Mouse (Mus musculus) neutrophil, adult 5-6 weeks (primary cell): ENCODE measurements around the gene Srm. TPM values are rescaled to one million over a fixed set of nuclear protein-coding genes. Genes with fewer than 3 reads are reported as not detected.

ENCODE experiments used
- ATAC-seq: fragments of 151-379, 151-347 bp; 2 replicates; pipeline ENCODE4 v1.8.0; 2017; ENCODE audit warnings: mild to moderate bottlenecking, moderate TSS enrichment; ENCODE audit not compliant: insufficient number of reproducible peaks, poor library complexity, low FRiP score, severe bottlenecking; ENCODE audit errors: extremely low read depth
- total RNA-seq: library from RNA; stranded (forward); fragments of 200-1000 nt; gene quantifications from 2 replicates; pipeline ENCODE4 v1.2.3, GENCODE M21; 2017

The Srm gene
- 5.0 and 6.0 TPM in 2 replicates for total RNA-seq

DNA sequence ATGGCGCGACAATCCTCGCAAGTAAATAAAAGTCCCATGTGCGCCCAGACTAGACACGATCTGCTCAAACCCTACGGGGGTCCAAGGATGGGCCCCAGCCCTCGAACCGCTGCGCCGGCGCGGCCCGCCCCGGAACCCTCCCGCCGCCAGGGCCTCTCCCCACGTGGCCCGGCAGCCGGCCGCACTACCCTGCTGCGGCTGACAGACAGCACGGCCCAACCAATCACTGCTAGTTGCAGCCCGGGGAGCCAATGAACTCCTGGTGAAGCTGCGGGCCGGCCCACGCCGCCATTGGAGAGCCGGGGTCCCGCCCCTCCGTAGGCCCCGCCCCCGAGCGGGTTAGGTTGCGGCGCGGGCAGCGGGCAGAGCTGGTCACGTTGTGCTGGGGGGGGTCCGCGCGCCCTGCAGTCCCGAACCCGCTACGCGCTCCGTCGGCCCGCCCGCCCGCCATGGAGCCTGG, at the start of gene Srm:
TSS of gene Srm (plus strand) at position 333 of the 460 bp plus-strand sequence.
- peak; percentile 98 for ATAC-seq

DNA sequence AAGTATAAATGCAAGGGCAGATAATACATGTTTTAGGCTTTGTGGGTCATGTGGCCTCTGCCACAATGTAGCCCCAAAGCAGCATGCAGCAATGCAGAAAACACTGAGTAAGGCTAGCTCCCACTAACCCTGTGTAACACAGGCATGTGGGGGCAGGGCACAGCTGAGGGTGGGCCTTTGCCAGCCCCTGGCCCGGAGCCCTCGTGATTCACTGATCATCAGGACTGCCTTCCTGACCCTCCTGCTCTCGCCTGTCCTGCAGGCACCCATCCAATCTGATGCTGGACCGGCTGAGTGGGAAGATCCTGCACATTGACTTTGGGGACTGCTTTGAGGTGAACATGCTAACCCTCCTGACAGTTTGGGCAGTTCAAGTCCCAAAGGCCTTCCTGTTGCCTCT, 42.2 kb upstream of the Srm start:
- no peak for ATAC-seq

DNA sequence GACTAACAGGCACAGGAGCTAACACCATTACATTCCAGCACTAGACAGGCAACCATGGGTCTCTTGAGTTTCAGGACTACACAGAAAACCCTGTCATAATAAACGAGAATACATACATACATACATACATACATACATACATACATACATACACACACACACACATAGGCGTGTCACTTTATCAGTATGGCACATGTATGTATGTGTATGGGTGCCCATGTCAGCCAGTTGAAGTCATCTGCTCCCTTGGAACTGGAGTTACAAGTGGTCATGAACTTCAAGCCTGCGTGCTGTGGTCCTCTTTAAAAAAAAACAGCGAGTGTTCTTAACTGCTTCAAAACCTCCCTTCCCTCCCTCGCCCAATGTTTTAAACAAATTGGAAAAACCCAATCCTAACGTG, 33.5 kb upstream of the Srm start:
- ATAC-seq, result no peak

DNA sequence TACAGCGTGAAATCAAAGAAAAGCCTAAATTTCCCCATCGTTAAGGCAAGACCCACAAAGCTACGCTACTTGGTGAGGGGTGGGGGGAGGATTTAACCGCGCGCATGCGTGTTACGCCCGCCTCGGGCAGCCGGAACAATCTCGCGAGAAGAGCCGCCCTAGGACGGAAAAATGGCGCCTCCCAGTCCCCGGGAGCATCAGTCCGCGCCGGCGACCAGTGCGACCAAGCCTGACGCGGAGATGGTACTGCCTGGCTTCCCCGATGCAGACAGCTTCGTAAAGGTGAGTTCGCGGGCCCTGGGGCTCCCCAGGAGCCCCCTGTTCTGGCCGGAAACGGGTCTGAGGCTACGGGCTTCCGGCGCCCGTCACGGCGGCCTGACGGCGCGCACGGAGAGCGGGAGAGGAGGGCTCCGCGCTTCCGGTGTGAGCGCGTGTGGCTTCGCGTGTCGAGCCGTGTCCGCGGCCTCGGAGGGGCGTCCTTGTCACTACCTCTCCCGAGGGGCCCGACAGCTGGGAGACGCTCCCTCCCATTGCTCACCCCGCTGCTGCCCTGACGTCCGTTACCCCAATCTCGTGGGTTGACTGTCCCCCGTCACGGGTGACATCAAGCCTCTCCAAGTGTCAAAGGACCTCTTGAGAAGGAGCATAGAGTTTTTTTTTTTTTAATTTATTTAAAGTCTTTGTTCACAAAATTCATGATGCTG, 32.9 kb upstream of the Srm start, which contains the start of gene Exosc10:
TSS of gene Exosc10 (plus strand) at position 133 of the 704 bp plus-strand sequence.
- ATAC-seq, result peak; percentile 83

DNA sequence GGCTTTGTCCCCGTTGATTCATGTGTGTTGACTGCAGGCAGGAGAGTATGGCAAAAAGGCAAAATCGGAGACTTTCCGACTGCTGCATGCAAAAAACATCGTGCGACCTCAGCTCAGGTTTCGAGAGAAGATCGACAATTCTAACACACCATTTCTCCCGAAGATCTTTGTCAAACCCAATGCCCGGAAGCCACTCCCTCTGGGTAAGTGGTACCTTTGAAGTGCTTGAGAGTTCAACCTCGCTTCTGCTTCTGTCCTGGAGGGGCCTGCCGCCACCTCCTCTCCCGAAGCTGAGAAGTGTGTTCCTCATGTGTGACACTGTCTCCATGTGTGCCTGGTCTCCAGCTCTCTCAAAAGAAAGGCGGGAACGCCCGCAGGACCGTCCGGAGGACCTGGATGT, 28.6 kb upstream of the Srm start:
- ATAC-seq, result no peak

DNA sequence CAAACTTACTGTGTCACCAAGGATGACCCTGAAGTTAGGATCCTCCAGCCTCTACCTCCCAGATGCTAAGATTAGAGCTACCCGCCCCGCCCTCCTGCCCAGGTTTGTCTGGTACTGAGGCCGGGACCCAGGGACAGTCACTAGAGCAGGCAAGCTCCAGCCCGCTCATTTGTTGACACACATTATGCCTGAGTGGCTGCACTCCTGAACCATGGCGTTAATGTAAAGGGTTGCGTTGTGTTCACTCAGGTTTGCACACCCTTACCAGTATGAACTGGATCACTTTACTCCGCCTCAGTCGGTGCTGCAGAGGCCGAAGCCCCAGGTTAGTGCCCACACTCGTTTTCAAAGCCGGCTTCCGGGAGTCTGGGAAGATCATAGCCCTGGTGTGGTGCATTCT, 27.7 kb upstream of the Srm start:
- no peak for ATAC-seq

DNA sequence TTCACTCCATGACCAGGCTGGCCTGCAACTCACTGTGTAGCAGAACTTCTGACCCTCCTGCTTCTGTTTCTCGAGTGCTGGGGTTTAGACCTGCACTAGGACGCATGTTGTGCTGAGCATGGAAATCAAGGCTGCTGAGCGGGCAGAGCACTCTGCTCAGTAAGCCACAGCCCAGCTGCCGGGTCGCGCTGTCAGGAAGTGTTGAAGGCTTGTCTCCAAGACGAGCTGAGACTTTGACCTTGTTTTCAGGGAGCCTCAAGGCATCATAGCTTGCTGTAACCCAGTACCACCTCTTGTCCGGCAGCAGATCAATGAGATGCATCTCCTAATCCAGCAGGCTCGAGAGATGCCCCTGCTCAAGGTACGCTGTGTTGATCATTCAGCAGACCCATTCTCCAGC, 21.2 kb upstream of the Srm start:
- no peak for ATAC-seq

DNA sequence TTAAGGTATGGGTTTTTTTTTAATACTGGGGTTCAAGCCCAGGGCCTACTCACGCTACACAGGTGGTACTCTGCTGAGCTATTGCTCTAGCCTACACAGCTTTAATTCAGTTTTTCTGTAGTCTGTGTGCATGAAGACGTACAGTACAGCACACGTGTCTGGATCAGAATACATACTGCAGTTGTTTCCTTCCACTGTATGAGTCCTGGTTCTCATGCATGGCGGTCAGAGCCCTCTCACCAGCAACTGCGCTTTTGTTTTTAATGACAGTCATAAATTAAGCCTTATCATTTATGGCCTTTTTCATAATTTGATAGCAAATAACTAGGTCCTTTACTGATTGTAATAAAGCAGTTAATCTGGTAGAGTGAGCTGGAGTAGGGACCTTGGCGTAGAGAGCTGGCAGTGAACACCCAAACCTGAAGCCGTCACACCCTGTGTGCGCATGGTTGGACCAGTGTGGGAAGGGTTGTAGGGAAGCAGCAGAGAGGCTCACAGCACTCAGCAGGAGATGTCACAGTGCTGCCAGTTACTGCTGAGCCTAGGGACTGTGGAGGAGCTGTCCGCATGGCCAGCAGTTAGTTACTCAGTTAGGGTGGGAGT, 20.5 kb upstream of the Srm start:
- no peak for ATAC-seq

DNA sequence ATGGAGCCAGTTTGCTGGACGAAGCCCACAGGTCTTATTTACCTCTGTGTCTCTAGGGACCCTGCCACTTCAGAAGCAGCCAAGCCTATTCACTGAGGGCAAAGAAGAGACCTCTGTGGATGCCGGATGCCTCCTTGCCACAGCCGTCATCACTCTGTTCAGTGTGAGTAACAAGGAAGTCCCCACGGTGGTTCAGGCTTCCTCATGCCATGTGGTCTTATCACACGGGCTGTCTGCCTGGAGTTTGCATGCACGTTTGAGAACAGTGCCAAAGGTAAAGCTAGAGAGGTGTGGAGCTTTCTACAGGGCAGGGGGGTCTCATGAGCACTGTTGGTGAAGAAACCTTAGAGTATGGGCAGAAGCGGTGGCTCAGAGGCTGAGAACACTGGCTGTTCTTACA, 18.1 kb upstream of the Srm start:
- ATAC-seq, result no peak

DNA sequence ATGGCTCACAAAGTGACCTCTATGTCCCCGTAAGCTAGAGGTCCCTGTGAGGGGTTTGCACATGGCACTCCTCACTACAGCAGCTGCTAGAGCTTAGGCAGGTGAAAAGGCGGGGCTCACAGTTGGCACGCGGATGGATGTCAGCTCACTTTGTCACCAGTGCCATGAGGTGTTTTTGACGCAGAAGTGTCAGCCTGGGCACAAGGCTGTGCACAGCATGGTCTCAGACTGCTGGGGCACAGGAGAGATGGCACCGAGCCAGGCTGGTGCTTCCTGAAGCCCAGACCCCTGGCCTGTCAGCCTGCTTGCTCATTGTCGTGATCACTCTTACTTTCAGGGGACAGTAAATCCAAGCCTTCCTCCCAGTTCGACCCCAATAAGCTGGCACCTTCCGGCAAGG, 10.5 kb upstream of the Srm start:
- ATAC-seq, result no peak

DNA sequence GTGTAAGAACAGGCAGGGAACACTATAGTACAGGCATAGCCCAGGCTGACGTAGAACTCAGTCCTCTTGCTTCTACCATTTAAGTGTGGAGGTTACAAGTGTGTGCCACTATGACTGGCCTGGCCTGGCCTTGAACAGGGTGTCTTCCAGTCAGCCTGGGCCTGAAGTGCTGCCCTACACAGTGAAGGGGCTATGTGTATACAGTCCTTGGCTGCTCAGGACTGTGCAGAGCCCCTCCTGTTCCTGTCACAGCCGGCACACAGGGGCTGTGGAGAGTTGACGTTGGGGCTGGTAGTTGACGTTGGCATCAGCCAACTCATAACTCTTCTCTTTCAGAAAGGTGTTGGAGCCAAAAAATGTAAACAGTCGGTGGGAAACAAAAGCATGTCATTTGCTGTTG, 9.9 kb upstream of the Srm start:
- no peak for ATAC-seq

DNA sequence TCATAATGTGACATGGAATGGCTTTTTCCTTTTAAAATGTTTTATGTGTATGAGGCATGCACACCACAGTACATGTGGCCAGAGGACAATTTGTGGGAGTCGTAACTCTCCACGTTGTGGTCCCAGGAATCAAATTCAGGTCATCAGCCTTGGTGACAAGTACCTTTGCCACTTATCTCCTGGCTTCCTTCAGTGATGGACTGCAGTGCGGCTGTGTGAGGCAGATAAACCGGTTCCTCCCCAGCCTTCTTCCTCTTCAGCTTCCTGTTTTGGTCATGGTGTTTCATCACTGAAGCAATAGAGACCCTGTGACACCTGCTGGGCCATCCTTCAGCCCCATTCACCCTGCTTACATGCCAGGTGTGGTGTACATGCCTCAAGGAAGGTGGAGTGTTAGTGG, 8.0 kb upstream of the Srm start:
- ATAC-seq, result peak; percentile 70

DNA sequence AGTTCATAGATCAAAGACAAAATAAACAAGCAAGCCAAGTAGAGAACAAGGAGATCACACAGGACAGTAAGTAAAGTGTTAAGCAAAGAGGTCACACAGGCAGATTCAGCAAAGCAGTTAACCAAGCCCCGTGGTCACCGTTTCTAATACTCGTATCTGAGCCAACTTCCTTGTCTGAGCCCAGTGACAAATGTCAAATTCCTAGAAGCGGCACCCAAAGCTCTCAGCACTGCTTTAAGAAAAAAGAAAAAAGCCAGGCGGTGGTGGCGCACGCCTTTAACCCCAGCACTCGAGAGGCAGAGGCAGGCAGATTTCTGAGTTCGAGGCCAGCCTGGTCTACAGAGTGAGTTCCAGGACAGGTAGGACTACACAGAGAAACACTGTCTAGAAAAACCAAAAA, 4.7 kb upstream of the Srm start:
- no peak for ATAC-seq

DNA sequence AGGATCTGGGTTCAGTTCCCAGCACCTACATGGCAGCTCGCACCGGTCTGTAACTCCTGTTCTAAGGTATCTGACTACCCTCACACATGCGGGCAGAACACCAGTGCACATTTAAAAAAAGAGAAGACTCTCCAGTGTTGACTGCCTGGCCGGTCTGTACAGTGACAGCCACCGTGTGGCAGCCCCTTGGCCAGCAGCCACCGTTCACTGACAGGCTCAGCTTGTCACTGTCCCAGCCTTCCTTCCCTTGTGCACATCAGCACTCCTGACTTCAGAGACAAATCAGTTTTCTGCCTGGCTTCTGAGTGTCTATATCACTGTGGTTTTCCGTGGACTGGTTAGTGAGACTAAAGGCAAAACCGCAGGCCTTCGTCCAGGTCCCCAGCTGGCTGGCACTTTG, 2.5 kb upstream of the Srm start:
- no peak for ATAC-seq

DNA sequence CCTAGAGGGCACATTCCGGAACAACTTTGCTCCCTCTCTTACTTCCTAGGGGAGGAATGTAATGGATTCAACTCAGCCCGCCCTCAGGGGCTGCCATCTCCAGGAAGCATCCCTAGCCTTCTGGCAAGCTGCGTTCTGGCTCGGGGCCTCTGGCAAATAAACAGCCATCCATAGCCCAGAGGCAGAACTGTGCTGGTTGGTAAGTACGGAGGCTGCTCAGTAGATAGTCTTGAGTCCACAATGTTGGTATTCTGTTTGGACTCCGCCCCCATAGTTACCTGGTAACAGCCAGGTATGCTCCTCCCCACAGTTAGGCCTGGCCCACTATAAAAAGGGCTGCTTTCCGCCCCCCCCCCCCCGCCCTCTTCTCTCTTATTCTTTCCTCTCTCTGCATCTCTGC, 1.7 kb upstream of the Srm start:
- no peak for ATAC-seq

DNA sequence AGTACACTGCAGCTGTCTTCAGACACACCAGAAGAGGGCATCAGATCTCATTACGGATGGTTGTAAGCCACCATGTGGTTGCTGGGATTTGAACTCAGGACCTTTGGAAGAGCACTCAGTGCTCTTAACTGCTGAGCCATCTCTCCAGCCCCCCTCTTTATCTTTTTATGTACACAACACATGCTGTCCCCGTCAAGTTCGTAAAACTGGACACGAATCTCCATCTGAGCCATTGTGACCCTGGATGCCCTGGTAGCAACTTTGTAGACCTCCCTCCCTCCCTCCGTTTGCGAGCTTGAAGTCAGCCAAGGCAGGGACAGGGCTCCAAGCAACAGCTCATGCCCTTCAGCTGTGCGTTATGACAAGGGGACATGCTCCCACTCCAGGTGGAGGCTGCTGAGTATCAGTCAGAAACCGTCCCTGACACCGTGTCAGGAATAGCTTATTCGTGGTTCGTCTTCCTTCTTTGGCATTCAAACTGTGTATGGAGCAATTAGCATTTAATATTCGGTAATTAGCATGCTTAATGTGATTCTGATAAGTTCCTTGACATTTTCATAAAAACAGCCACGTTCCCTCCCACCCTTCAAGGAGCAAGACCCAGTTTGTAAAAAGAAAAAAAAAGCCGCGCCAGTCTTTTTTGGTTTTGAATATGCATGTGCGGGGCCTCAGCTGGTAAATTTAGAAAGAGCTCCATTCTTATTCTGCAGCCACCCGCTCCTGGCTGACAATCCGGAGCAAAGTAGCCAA, 707 bp upstream of the Srm start:
- ATAC-seq, result no peak

DNA sequence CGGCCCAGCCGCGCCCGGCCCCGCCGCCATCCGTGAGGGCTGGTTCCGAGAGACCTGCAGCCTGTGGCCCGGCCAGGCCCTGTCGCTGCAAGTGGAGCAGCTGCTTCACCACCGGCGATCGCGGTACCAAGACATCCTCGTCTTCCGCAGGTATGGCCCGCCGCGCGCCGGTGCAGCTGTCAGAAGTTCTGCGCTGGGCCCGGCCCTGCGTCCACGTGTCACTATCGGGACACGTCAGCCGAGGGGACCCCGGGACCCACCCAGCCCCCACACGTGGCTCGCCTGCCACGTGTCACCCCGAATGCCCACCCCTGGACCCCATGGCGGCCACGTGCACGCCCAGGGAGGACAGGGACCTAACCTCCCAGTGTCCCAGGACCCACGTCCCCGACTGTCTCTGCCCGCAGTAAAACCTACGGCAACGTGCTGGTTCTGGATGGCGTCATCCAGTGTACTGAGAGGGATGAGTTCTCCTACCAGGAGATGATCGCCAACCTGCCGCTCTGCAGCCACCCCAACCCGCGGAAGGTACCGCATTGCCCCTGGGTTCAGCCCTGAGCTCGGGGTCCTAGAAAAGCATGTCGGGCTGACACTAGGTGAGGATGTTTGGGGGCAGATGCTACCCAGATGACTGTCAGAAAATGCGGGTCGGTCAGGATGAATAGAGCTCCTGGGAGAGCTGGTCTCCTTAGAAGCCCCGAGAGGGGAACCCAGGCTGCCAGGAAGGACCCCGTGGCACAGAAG, 506 bp downstream of the Srm start:
- no peak for ATAC-seq

DNA sequence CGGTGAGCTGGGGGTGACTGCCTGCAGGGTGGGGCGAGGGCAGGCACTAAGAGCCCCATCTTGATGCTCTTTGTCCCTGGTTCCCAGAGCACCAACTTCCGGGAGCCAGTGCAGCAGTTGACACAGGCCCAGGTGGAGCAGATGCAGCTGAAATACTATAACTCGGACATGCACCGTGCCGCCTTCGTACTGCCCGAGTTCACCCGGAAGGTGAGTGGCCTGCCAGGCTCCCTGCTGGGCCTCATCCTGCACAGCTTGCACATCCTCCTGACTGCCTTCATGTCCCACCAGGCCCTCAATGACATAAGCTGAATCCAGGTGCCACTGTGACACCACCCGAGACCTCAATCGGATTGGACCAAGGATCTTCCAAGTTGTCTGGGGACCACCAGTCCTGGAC, 2.7 kb downstream of the Srm start:
- no peak for ATAC-seq

DNA sequence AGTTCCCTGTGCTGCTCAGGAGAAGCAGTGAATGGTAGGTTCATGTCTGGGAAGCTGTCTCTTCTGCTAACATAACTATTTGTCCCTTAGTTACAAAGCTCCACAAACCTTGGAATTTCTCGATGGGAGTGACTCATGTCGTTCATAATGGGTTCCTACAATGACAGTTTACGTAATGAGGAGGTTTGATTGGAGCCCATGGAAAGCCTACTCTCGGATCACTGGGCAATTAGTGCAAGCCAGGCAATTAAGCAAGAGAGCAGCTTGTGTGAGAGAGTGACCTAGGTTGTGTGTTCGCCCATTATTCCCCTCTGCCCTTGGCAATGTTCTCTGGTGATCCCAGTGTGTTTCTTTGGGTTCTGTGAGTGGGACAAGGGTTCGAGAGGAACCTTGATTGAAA, 4.6 kb downstream of the Srm start:
- ATAC-seq, result no peak

DNA sequence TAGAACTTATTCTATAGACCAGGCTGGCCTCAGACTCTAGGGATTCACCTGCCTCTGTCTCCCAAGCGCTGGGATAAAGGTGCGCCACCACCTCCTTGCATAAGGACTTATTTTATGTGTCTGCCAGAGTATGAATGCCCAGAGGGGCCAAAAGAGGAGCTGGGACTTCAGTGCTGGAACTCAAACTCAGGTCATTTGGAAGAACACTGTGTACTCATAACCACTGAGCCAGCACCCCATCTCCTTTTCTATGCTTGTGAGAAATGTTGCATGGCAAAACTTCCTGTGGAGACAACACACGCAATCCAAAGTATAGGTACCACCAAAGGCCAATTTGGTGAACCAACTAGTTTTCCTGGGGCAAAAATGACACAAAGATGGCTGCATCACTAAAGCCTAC, 5.4 kb downstream of the Srm start:
- no peak for ATAC-seq
